Mouse (Mus musculus): ENCODE results near the gene Asprv1.
A peak's percentile ranks its signal among the peaks of the same experiment; 100 is the strongest.

Asprv1 gene

GRCm38 (mm10) chr6:86667061-86667460 lies 39.1 kb downstream of the Asprv1 start:
- DNase-seq, result no peak

GRCm38 (mm10) chr6:86668580-86669239 lies 40.7 kb downstream of the Asprv1 start, which contains the start of gene Mxd1:
TSS of gene Mxd1 (minus strand) at chr6:86669161.
- DNase-seq, result no peak

- DNase-seq, result peak; percentile 100
These were observed 41.3 kb downstream of the Asprv1 start for GRCm38 (mm10) chr6:86669240-86669727.

GRCm38 (mm10) chr6:86670873-86671272 lies 42.9 kb downstream of the Asprv1 start:
- DNase-seq, result peak; percentile 87

GRCm38 (mm10) chr6:86678341-86678740 lies 50.4 kb downstream of the Asprv1 start:
- no peak for DNase-seq

Measured in lung, postnatal 36 days (tissue).